Mouse (Mus musculus) skeletal muscle tissue, postnatal 0 days (tissue): ENCODE results near the gene Tmod3. TPM values are rescaled to one million over a fixed set of nuclear protein-coding genes. Genes with fewer than 3 reads are reported as not detected.

Source experiments
- polyA plus RNA-seq: library from polyadenylated mRNA; unstranded; fragments of >200 nt; fragmentation: Nextera tagmentation; extraction: Ambion mirVana; gene quantifications from 2 replicates; pipeline ENCODE4 v1.2.1, GENCODE M21; 2015

Gene Tmod3
- 35.3 and 50.9 TPM in 2 replicates for polyA plus RNA-seq

DNA sequence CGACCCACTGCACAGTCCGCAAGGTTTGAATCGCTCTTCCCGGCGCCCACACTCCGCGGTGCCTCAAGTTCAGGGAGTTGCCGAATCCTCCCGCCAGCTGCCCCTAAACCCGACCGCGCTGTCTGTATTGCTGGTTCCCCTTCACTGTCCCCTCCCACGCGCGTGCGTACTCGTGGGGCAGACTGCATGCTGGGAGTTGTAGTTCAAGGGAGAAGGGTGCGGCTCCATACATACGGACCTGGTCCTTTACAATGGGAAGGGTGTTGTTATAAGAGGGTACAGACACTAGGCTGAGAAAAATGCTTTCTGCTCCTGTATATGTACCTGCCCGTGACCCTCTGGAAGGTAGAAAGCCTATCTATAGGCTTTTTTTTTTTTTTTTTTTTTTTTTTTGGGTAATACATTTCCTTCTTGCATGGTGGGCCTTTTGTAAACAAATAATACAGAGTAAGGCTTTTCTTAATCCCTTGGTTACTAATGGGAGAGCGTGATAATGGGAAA, at the start of gene Tmod3:
Tmod3 (minus strand) TSS at position 146 of the 501 bp plus-strand sequence.

Other genes starting within 250 kb of the Tmod3 start
- gene Bcl2l10, start 211.9 kb downstream of the Tmod3 start, polyA plus RNA-seq = 0.15 and 1.1 TPM in 2 replicates
- gene Mapk6, start 149.7 kb downstream of the Tmod3 start, polyA plus RNA-seq = 31.5 and 42.6 TPM in 2 replicates
- gene Leo1, start 118.1 kb downstream of the Tmod3 start, polyA plus RNA-seq = 26.2 and 27.1 TPM in 2 replicates
- gene Tmod2, start 51.7 kb upstream of the Tmod3 start, polyA plus RNA-seq = 23.2 and 32.8 TPM in 2 replicates
- 39.1 and 39.2 TPM in 2 replicates for gene Lysmd2, start 66.1 kb upstream of the Tmod3 start, polyA plus RNA-seq
- 1.2 and 1.6 TPM in 2 replicates for gene Scg3, start 124.4 kb upstream of the Tmod3 start, polyA plus RNA-seq
- gene Bmp5, start 215.7 kb upstream of the Tmod3 start, polyA plus RNA-seq = 3.0 and 3.1 TPM in 2 replicates